In the genomic region with DNA sequence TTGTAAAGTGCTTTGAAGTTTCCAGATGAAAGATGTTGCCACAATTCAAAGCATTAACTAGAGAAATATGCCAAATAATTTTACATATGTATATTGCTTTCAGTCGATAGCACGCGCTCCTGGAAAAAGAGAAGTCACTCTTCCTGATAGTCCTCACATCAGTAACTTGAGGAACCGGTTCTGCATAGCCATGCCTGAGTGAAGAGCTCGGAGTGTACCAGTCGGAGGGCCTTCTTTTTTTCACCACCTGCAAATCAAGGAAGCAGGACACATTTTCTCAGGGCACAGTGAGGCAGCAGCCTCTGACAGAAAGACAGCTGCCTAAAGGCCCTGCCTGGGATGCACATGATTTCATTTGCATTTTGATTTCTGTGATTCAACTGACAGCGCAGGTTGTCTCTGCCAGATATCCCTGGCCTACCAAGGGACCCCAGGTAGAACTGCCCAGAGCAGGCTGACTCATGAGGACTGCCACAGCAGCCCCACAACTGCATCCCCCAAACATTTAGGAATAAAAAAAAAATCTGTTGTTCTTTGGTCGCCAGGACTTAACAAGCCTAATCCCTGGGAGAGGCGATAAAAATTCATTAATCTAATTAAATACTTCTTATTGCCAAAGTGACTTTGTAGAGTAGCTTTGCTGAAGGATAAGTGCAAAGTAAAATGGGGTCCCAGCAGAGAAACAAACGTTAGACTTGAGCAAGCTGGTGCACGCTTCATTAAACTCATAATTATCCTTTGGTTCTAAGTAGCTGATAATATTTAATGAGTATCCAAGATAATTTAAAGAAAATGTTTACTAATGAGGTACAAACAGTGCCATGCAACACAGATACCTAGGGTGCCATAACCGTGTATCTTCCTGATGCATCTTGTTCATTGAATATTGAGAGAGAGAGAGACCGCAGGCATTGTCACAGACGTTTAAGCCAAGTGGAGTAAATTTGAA, we compare ENCODE assay signal across 22 mouse cellular contexts.
DNase-seq lines count a peak whose midpoint lies in the region; ATAC-seq and TF ChIP-seq lines count a peak whose summit lies in the region.
"Had no signal": no experiment of that assay in that cellular context is flagged by ENCODE, and none has a peak within 500 bp of the region (broad histone marks: within the 10 kb centered on the region; RNA-seq: fewer than 3 reads in every experiment).

No protein-coding gene starts in this region.

- H3K9me3 ChIP-seq in hindbrain, embryonic 14.5 days (ENCODE audit: control insufficient read depth, low read length): no peaks in the 10 kb centered on the region
- H3K9me3 ChIP-seq in hindbrain, embryonic 11.5 days (ENCODE audit: control insufficient read depth, low read length): no peaks in the 10 kb centered on the region
- no peaks in the 10 kb centered on the region for H3K9me3 ChIP-seq in lung, embryonic 14.5 days (ENCODE audit: low read depth, low read length)
- no peaks in the 10 kb centered on the region for H3K9me3 ChIP-seq in midbrain, embryonic 14.5 days (ENCODE audit: control insufficient read depth, low read length)
- H3K9me3 ChIP-seq: embryonic facial prominence, embryonic 13.5 days; forebrain, embryonic 10.5 days; heart, embryonic 12.5 days; limb, embryonic 10.5 days; liver, embryonic 13.5 days had no signal

- H3K27me3 ChIP-seq in hindbrain, embryonic 14.5 days (ENCODE audit: control insufficient read depth, insufficient read depth, low read length): no peaks in the 10 kb centered on the region
- no peaks in the 10 kb centered on the region for H3K27me3 ChIP-seq in hindbrain, embryonic 11.5 days (ENCODE audit: control insufficient read depth, insufficient read depth, low read length)
- no peaks in the 10 kb centered on the region for H3K27me3 ChIP-seq in lung, embryonic 14.5 days (ENCODE audit: insufficient read depth, low read length)
- H3K27me3 ChIP-seq in midbrain, embryonic 14.5 days (ENCODE audit: control insufficient read depth, insufficient read depth, low read length): no peaks in the 10 kb centered on the region
- H3K27me3 ChIP-seq: embryonic facial prominence, embryonic 13.5 days; heart, embryonic 12.5 days; liver, embryonic 13.5 days had no signal

- ATAC-seq in hindbrain, embryonic 14.5 days (ENCODE audit: low FRiP score): peak; percentile 28; the same call in 1 of the 2 replicates
- no peak for ATAC-seq in hindbrain, embryonic 11.5 days (ENCODE audit: low FRiP score)
- ATAC-seq in lung, embryonic 14.5 days (ENCODE audit: insufficient read depth): peak; percentile 66
- no peak; the same call in 1 of the 2 replicates for ATAC-seq in midbrain, embryonic 14.5 days (ENCODE audit: low FRiP score, low TSS enrichment)

- no peak overlapping the region for H3K4me2 ChIP-seq in hindbrain, embryonic 14.5 days (replicated peaks)
- H3K4me2 ChIP-seq in hindbrain, embryonic 11.5 days (replicated peaks; ENCODE audit: low read depth, low read length): no peak overlapping the region
- no peak overlapping the region for H3K4me2 ChIP-seq in lung, embryonic 14.5 days
- H3K4me2 ChIP-seq in midbrain, embryonic 14.5 days (ENCODE audit: low read length): no peak overlapping the region
- H3K4me2 ChIP-seq: embryonic facial prominence, embryonic 13.5 days; heart, embryonic 12.5 days; liver, embryonic 13.5 days had no signal

- H3K4me3 ChIP-seq in hindbrain, embryonic 14.5 days (replicated peaks; ENCODE audit: low read length): no peak overlapping the region
- H3K4me3 ChIP-seq in hindbrain, embryonic 11.5 days (ENCODE audit: low read depth, low read length): no peak overlapping the region
- H3K4me3 ChIP-seq in lung, embryonic 14.5 days (ENCODE audit: low read depth, low read length): no peak overlapping the region
- no peak overlapping the region for H3K4me3 ChIP-seq in midbrain, embryonic 14.5 days (replicated peaks; ENCODE audit: low read depth, low read length)
- H3K4me3 ChIP-seq: embryonic facial prominence, embryonic 13.5 days; forebrain, embryonic 10.5 days; gastrocnemius, adult 2 months; heart, embryonic 12.5 days; left cerebral cortex, adult 2 months; limb, embryonic 10.5 days; liver, embryonic 13.5 days had no signal

- H3K4me1 ChIP-seq in hindbrain, embryonic 14.5 days (replicated peaks; ENCODE audit: control insufficient read depth, insufficient read depth, low read length): peaks cover 10% of the 10 kb centered on the region
- no peaks in the 10 kb centered on the region for H3K4me1 ChIP-seq in hindbrain, embryonic 11.5 days (replicated peaks; ENCODE audit: control insufficient read depth, insufficient read depth, low read length)
- no peaks in the 10 kb centered on the region for H3K4me1 ChIP-seq in lung, embryonic 14.5 days (ENCODE audit: insufficient read depth)
- peaks cover 20% of the 10 kb centered on the region for H3K4me1 ChIP-seq in midbrain, embryonic 14.5 days (ENCODE audit: control insufficient read depth, insufficient read depth, low read length)
- H3K4me1 ChIP-seq: embryonic facial prominence, embryonic 13.5 days; heart, embryonic 12.5 days; limb, embryonic 10.5 days; liver, embryonic 13.5 days had no signal

- H3K27ac ChIP-seq in hindbrain, embryonic 14.5 days: no peak overlapping the region
- no peak overlapping the region for H3K27ac ChIP-seq in hindbrain, embryonic 11.5 days (ENCODE audit: low read depth, low read length)
- H3K27ac ChIP-seq in lung, embryonic 14.5 days (ENCODE audit: low read depth): no peak overlapping the region
- 0 out of 2 replicates have a peak overlapping the region, but pooled peaks have one; percentile 37 for H3K27ac ChIP-seq in midbrain, embryonic 14.5 days (replicated peaks; ENCODE audit: low read depth, low read length)
- H3K27ac ChIP-seq: embryonic facial prominence, embryonic 13.5 days; forebrain, embryonic 10.5 days; gastrocnemius, adult 2 months; left cerebral cortex, adult 2 months; limb, embryonic 10.5 days; liver, embryonic 13.5 days had no signal

- no peaks in the 10 kb centered on the region for H3K36me3 ChIP-seq in hindbrain, embryonic 14.5 days (replicated peaks; ENCODE audit: control insufficient read depth, insufficient read depth)
- no peaks in the 10 kb centered on the region for H3K36me3 ChIP-seq in hindbrain, embryonic 11.5 days (ENCODE audit: control insufficient read depth, insufficient read depth, low read length)
- no peaks in the 10 kb centered on the region for H3K36me3 ChIP-seq in lung, embryonic 14.5 days (ENCODE audit: insufficient read depth)
- H3K36me3 ChIP-seq in midbrain, embryonic 14.5 days (ENCODE audit: control insufficient read depth, insufficient read depth, low read length): no peaks in the 10 kb centered on the region
- H3K36me3 ChIP-seq: embryonic facial prominence, embryonic 13.5 days; forebrain, embryonic 10.5 days; heart, embryonic 12.5 days; limb, embryonic 10.5 days; liver, embryonic 13.5 days had no signal

- DNase-seq in hindbrain, embryonic 14.5 days (ENCODE audit: low spot score): no peak
- no peak for DNase-seq in hindbrain, embryonic 11.5 days (ENCODE audit: low spot score)
- peak; percentile 27 for DNase-seq in lung, embryonic 14.5 days
- DNase-seq in lung, postnatal 4 days: no peak
- DNase-seq in R1 (ENCODE audit: low read depth, low spot score): peak; percentile 30
- DNase-seq in midbrain, embryonic 14.5 days: no peak
- no peak for DNase-seq in cerebellum, postnatal 36 days
- DNase-seq: adrenal gland, adult 8-10 months; cerebellum, adult 11 months; cerebellum, postnatal 25 days; gastrocnemius, adult 2 months; heart, postnatal 36 days; kidney, adult 11 months; liver, embryonic 13.5 days; lung, postnatal 10 days; right cerebral cortex, postnatal 14 days; thymus, postnatal 25 days had no signal

- WGBS in hindbrain, embryonic 14.5 days: 44% methylated on average over 14 of the region's 14 CpGs
- 58% methylated on average over 14 of the region's 14 CpGs for WGBS in hindbrain, embryonic 11.5 days
- WGBS in lung, embryonic 14.5 days: 46% methylated on average over 14 of the region's 14 CpGs
- WGBS in midbrain, embryonic 14.5 days: 36% methylated on average over 14 of the region's 14 CpGs

- no peak overlapping the region for H3K9ac ChIP-seq in hindbrain, embryonic 14.5 days
- H3K9ac ChIP-seq in hindbrain, embryonic 11.5 days (ENCODE audit: low read depth, low read length): no peak overlapping the region
- no peak overlapping the region for H3K9ac ChIP-seq in lung, embryonic 14.5 days
- H3K9ac ChIP-seq in midbrain, embryonic 14.5 days (replicated peaks; ENCODE audit: low read length): no peak overlapping the region; the same call in 1 of the 2 replicates
- H3K9ac ChIP-seq: embryonic facial prominence, embryonic 13.5 days; heart, embryonic 12.5 days; liver, embryonic 13.5 days had no signal

- no peak for TF ChIP-seq CTCF in lung, embryonic 14.5 days (IDR thresholded peaks at IDR 0.05; ENCODE audit: low read depth)

Comparison
In these comparisons a context has a peak if more than half of its experiments do, and no peak if none do; other contexts are left out.
1. ATAC-seq: peak in hindbrain, embryonic 14.5 days (single experiment) and lung, embryonic 14.5 days (single experiment); none in hindbrain, embryonic 11.5 days (single experiment) and midbrain, embryonic 14.5 days (single experiment).
2. DNase-seq: peak in lung, embryonic 14.5 days (single experiment) and R1 (single experiment); none in hindbrain, embryonic 14.5 days (single experiment), hindbrain, embryonic 11.5 days (single experiment), lung, postnatal 4 days (0 of 2), midbrain, embryonic 14.5 days (single experiment) and cerebellum, postnatal 36 days (0 of 2).